Mouse (Mus musculus): Measurements from ENCODE around the gene Itpr3.

Itpr3 gene

DNA sequence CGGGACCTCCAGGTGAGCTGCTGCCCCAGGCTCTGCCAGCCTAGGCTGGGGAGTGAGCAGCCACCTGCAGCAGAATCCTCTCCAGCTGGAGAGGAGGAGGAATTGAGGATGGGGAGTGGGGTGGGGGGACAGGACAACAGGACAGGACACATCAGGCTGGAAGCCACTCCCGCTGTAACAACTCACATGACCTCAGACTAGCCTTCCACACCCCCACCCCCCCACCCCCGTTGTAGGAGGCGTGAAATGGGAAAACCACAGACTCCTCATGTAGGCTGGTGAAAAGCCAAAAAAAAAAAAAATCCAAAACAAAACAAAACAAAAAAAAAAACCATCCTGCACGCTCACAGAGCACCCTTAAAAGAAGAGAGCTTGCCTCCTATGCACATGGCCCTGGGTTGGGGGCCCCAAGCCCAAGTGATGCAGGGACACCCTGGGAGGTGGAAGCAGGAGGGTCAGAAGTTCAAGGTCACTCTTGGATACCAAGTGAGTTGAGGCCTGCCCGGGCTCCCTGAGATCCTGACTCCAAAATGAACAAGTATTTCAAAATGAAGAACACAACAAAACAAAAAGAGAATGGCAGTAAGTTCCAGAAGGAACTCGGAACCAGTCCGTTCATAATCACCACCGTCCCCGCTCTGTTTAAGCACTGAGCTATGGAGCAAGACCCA lies 17.5 kb upstream of the Itpr3 start:
- DNase-seq: no peak

- no peak for DNase-seq
Measured at GRCm38 (mm10) chr17:27040304-27041045, 16.6 kb upstream of the Itpr3 start.

- no peak for DNase-seq
Measured at GRCm38 (mm10) chr17:27041046-27041786, 15.9 kb upstream of the Itpr3 start.

DNA sequence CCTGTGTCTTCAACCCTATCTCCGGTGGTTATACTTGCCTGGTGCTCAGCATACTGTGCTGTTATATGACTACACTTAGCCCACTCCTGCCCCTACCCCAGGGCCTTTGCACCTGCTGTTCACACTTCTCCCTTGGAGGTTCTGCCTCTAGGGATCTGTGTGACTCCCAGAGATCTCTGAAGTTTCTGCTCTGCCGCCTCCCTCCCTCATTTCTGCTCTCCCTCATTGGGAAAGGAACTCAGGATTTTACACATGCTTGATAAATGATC lies 15.4 kb upstream of the Itpr3 start:
- no peak for DNase-seq

- DNase-seq: no peak
Measured at GRCm38 (mm10) chr17:27042840-27043239, 14.3 kb upstream of the Itpr3 start.

- DNase-seq: no peak
Measured at GRCm38 (mm10) chr17:27045164-27045563, 11.9 kb upstream of the Itpr3 start.

GRCm38 (mm10) chr17:27047762-27048444 lies 9.2 kb upstream of the Itpr3 start:
- DNase-seq: no peak

DNA sequence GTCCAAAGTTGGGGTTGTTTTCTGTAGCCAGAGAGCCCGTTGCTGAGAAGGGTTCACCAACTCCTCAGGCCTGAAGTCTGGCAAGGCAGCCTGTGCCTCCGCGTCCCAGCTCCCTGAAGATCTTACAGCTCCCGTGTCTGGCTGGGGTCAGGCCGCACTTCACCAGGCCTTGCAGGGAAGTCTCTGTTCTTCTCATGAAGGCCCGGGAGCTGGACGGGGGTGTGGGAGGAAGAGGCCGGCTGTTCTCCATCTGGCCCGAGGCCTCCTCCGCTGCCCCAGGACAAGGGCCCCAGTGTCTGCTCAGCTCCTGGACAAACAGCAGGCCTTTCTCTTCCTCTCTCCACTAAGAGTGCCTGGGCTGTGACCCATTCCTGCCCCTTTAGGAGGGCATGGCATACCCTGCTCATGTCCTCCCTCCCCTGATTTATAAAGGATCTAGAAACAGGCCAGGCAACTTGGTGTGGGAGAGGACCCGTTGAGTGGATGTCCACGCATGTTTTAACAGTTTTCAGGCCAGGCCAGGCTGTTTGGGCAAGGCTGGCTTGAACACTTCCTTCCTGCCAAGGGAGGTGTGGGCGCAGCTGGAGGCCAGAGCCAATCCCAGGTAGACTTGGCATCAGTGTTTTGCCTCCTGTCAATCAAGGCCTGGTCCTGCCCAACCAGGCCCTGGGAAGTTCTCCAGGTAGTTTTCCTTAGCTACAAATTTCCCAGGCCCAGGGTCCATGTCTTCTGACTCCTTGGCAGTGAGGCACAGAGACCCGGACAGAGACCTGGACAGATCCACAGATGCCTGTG lies 8.5 kb upstream of the Itpr3 start:
- no peak for DNase-seq

- no peak for DNase-seq
Measured at GRCm38 (mm10) chr17:27050853-27051252, 6.3 kb upstream of the Itpr3 start.

DNA sequence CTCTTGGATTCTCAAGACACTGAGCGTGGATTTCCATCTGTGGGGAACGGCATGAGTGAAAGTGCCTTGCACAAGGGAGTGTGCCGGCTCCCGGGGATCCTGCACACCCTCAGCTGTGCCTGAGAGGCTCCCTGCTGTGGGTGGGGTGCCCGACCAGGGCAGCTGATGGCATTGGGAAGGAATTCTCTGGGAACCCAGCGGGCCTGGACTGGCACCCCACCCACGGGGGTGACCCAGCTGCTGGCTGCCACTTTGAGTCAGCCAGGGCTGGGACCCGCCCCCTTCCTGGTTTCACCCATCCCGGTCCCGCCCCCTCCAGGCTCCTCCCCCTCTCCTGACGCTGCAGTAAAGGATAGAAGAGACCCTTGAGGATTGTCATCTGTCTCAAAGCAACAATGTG lies 5.6 kb upstream of the Itpr3 start:
- no peak for DNase-seq

DNA sequence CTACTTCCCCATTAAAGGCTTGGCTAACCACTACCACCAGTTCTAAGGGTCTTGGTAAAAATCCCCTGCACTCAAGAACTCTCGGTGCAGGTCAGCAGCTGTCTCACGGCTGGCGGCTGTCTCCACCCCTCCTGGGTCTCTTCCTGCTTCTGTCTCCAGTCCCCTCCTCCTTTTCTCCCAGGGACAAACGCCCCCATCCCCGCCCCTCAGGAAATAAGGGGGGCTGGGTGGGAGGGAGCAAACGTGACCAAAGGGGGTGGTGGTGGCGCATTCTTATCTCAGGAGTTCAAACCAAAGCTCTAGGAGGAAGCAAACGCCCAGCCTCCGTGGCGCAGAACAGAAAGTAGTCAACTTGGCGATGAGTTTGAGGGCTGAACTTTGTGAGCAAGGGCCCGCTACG lies 934 bp upstream of the Itpr3 start:
- no peak for DNase-seq

- DNase-seq: no peak
Measured at GRCm38 (mm10) chr17:27057517-27058055, 482 bp downstream of the Itpr3 start.

- no peak for DNase-seq
Measured at GRCm38 (mm10) chr17:27060698-27061097, 3.6 kb downstream of the Itpr3 start.

DNA sequence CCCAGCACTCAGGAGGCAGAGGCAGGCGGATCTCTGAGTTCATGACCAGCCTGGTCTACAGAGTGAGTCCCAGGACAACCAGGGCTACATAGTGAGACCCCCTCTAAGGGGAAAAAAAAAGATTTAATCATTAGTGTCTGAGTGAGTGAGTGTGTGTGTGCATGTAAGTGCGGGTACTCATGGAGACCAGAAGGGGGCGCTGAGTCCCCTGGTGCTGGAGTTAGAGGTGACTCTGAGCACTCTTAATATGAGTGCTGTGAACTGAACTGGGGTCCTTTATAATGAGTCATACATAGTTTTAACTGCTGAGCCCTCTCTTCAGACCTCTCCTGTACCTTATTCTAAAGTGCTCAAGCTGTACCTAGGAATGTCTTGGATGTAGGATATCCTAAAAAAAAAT lies 4.6 kb downstream of the Itpr3 start:
- DNase-seq: no peak

- DNase-seq: no peak
Measured at GRCm38 (mm10) chr17:27062684-27063083, 5.6 kb downstream of the Itpr3 start.

DNA sequence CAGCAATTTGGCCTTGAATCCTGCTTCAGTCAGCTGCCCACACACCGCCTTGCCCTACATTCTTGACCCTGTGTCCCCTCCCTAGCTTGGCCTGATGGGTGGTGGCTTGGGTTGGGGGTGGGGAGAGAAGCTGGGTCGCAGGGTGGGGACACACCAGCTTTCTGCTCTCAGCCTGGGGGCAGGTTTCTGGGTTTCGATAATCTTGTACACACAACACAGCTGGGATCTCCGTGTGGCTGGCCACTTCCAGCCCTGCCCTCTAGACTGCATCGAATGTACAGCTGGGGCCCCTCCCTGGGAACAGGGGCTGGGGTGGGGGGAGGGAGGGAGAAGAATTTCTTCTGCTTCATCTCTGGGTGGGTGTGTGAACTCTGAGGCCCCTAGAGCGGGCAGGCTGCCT lies 6.6 kb downstream of the Itpr3 start:
- no peak for DNase-seq

DNA sequence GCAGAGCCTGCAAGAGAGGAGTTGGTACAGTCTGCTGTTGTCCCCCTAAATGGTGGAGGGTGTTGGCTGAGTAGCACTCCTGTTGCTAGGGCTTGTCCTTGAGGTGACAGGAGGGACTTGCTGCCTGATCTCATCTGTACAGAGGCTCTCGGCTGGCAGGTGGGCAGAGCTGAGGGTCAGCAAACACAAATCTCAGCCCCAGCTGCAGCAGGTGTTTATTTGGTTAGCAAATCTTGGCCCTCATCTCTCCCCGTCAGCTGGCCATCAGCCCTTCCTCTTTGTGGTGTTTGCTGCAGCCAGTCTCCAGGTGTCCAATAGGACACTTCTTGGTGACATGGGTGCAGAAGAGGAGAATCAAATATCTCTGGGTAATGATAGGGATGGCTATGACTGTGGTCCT lies 7.1 kb downstream of the Itpr3 start:
- DNase-seq: no peak

- DNase-seq: no peak
Measured at GRCm38 (mm10) chr17:27066065-27066464, 9.0 kb downstream of the Itpr3 start.

DNA sequence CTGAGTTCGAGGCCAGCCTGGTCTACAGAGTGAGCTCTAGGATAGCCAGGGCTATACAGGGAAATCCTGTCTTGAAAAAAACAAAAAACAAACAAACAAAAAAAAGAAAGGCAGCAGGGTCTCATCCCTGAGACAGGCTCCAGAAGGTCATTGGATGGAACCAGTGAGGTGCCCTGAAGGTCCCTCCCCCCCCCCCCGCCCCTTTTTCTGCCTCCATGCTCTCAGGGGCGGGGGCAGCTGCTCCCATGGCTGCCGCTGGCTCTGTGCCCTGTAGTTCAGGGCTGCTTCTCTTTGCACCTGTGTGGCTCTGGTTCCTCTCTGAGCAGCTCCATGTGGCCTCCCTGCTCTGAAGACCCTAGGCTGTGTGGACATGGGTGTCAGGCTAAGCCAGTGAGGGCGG lies 12.0 kb downstream of the Itpr3 start:
- no peak for DNase-seq

- no peak for DNase-seq
Measured at GRCm38 (mm10) chr17:27070913-27071312, 13.8 kb downstream of the Itpr3 start.

DNA sequence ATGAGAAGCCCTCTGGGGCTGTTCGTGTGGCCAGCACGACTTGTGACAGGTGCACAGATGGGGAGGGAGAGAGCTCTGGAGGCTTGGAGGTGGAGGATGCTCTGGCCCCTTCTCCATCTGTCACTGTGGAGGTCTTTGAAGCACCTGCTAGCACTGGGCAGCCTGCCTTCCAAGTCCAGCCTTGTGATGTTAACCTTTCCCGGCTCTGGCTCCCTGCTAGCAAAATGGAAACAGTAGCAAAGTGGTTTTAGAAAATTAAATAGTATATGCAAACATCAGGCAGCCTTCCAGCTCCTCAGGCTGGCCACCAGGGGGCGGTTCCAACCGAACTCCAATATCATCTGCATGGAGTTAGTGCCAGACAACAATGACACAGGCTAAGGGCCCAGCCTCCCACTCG lies 14.5 kb downstream of the Itpr3 start:
- DNase-seq: peak; percentile 57

DNA sequence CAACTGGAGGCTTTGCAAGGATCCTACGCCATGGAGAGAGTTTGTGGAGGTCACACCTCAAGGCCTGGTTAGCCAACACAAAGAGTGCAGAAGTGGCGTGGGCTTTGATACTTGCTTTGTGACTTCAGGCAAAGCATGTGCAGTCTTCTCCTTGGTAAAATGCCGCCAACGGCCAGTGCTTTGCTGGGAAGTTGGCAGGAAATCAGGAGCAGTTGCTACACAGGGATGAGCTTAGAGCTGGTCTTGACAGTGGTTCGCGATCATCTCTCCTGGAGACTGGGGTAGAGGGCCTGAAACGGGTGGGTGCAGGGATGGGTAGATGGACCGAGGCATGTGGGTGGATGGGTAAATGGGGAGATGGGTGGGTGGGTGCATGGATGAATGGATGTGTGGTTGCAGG lies 15.3 kb downstream of the Itpr3 start:
- no peak for DNase-seq

DNA sequence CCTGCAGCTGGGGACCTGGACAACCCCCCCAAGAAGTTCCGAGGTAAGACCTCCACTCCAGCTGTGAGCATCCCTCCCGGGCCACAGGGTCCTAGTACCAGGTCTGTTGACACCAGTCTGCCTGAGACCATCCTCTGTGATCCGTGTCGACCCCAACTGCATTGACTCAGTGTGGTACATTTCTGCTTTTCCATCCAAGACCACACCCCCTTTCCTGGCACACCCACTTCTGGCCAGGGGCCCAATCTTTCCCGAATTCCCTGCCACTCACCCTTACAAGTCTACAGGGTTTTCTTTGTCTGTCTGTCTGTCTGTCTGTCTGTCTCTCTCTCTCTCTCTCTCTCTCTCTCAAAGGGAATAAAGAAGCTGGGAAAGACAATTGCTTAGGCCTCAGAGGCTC lies 16.0 kb downstream of the Itpr3 start:
- no peak for DNase-seq

Measured in right cerebral cortex, postnatal 4 days (tissue).